Mouse (Mus musculus) MEL (cell line): ENCODE results near the gene Kcp. TPM values are rescaled to one million over a fixed set of nuclear protein-coding genes. Genes with fewer than 3 reads are reported as not detected.

Experiments
- DNase-seq: peaks from one replicate; pipeline ENCODE4 v3.0.0; 2011; ENCODE audit warnings: low read depth, low spot score
- H3K27ac ChIP-seq: 2 replicates; pipeline ENCODE4 v1.5.1; 2012; ENCODE audit warnings: low read depth, mild to moderate bottlenecking, control low read depth, low read length, moderate library complexity; ENCODE audit not compliant: control insufficient read depth
- H3K27me3 ChIP-seq, 2 experiments: fragments of 150-350 bp in 1 of 2; sonication (generic) in 1 of 2; 2 replicates each; pipeline ENCODE4 v1.6.1; 2012; ENCODE audit warnings: low read length in 2 of 2, mild to moderate bottlenecking in 2 of 2, improper control_type of control experiment in 1 of 2, moderate library complexity in 1 of 2; ENCODE audit not compliant: insufficient read depth in 2 of 2, control insufficient read depth in 1 of 2
- H3K36me3 ChIP-seq, 2 experiments: 2 replicates each; pipeline ENCODE4 v1.6.1; 2012 to 2014; ENCODE audit warnings: low read length in 2 of 2, improper control_type of control experiment in 1 of 2, inconsistent platforms in 1 of 2, mild to moderate bottlenecking in 1 of 2; ENCODE audit not compliant: insufficient read depth in 2 of 2, control insufficient read depth in 1 of 2
- H3K4me1 ChIP-seq, 2 experiments: fragments of 150-350 bp in 1 of 2; sonication (generic) in 1 of 2; 2 replicates each; pipeline ENCODE4 v1.6.1; 2012; ENCODE audit warnings: low read length in 2 of 2, improper control_type of control experiment in 1 of 2, mild to moderate bottlenecking in 1 of 2; ENCODE audit not compliant: insufficient read depth in 2 of 2, control insufficient read depth in 1 of 2
- H3K4me3 ChIP-seq, 2 experiments: fragments of 150-350 bp in 1 of 2; sonication (generic) in 1 of 2; 2 replicates each; pipeline ENCODE4 v1.5.1; 2012; ENCODE audit warnings: low read depth in 2 of 2, low read length in 2 of 2, mild to moderate bottlenecking in 2 of 2, moderate library complexity in 2 of 2, control low read depth in 1 of 2, improper control_type of control experiment in 1 of 2; ENCODE audit not compliant: control insufficient read depth in 1 of 2, insufficient read depth in 1 of 2
- H3K79me2 ChIP-seq: 2 replicates; pipeline ENCODE4 v1.6.1; 2012; ENCODE audit warnings: mild to moderate bottlenecking, low read length, moderate library complexity; ENCODE audit not compliant: control insufficient read depth, poor library complexity, insufficient read depth
- H3K9ac ChIP-seq: 2 replicates; pipeline ENCODE4 v1.6.1; 2012; ENCODE audit warnings: low read depth, mild to moderate bottlenecking, control low read depth, low read length, moderate library complexity; ENCODE audit not compliant: control insufficient read depth, poor library complexity, severe bottlenecking
- H3K9me3 ChIP-seq: fragments of 150-350 bp; sonication (generic); replicated peaks from 2 replicates; pipeline ENCODE4 v1.6.1; 2012; ENCODE audit warnings: mild to moderate bottlenecking, low read length, improper control_type of control experiment, moderate library complexity; ENCODE audit not compliant: insufficient read depth
- CTCF ChIP-seq, 3 experiments: IDR thresholded peaks in 2 of 3; conservative IDR thresholded peaks in 1 of 3; 2 replicates each; pipeline ENCODE4 v1.5.1; 2011 to 2012; ENCODE audit warnings: low read length in 3 of 3, low read depth in 2 of 3, mild to moderate bottlenecking in 2 of 3, improper control_type of control experiment in 1 of 3, inconsistent platforms in 1 of 3, mixed read lengths in 1 of 3, moderate library complexity in 1 of 3; ENCODE audit not compliant: control insufficient read depth in 1 of 3, insufficient read depth in 1 of 3, poor library complexity in 1 of 3, severe bottlenecking in 1 of 3
- ELF1 ChIP-seq: IDR thresholded peaks from 2 replicates; pipeline ENCODE4 v1.6.1; 2014; ENCODE audit warnings: low read depth, mild to moderate bottlenecking, inconsistent platforms, low read length, improper control_type of control experiment, moderate library complexity
- ETS1 ChIP-seq: IDR thresholded peaks from 2 replicates; pipeline ENCODE4 v1.6.1; 2012; ENCODE audit warnings: low read depth, mild to moderate bottlenecking, inconsistent platforms, low read length, improper control_type of control experiment, moderate library complexity
- GABPA ChIP-seq: IDR thresholded peaks from 2 replicates; pipeline ENCODE4 v1.6.1; 2012; ENCODE audit warnings: low read depth, mild to moderate bottlenecking, inconsistent platforms, low read length, improper control_type of control experiment, moderate library complexity
- KAT2A ChIP-seq: conservative IDR thresholded peaks from 2 replicates; pipeline ENCODE4 v1.6.1; 2012; ENCODE audit warnings: low read depth, low read length, improper control_type of control experiment, inconsistent platforms
- MEF2A ChIP-seq: IDR thresholded peaks from 2 replicates; pipeline ENCODE4 v1.6.1; 2014; ENCODE audit warnings: low read depth, mild to moderate bottlenecking, inconsistent platforms, low read length, improper control_type of control experiment; ENCODE audit not compliant: poor library complexity, insufficient replicate concordance, severe bottlenecking; ENCODE audit errors: extremely low read depth
- MXI1 ChIP-seq: IDR thresholded peaks from 2 replicates; pipeline ENCODE4 v1.6.1; 2011; ENCODE audit warnings: mild to moderate bottlenecking, low read depth, low read length, improper control_type of control experiment
- MYC ChIP-seq: IDR thresholded peaks from 2 replicates; pipeline ENCODE4 v1.6.1; 2011; ENCODE audit warnings: low read depth, mild to moderate bottlenecking, low read length, improper control_type of control experiment, moderate library complexity
- NRF1 ChIP-seq: IDR thresholded peaks from 2 replicates; pipeline ENCODE4 v1.6.1; 2014; ENCODE audit warnings: low read depth, mild to moderate bottlenecking, inconsistent platforms, low read length, improper control_type of control experiment, moderate library complexity; ENCODE audit not compliant: poor library complexity, insufficient read depth, severe bottlenecking
- POLR2A ChIP-seq, 2 experiments: IDR thresholded peaks; 2 replicates each; pipeline ENCODE4 v1.6.1; 2011 to 2012; ENCODE audit warnings: low read length in 2 of 2, mild to moderate bottlenecking in 2 of 2, control low read depth in 1 of 2, improper control_type of control experiment in 1 of 2, low read depth in 1 of 2, moderate library complexity in 1 of 2; ENCODE audit not compliant: control insufficient read depth in 1 of 2, insufficient read depth in 1 of 2, poor library complexity in 1 of 2
- RAD21 ChIP-seq: IDR thresholded peaks from 2 replicates; pipeline ENCODE4 v1.6.1; 2011; ENCODE audit warnings: mild to moderate bottlenecking, low read depth, low read length, improper control_type of control experiment
- RCOR1 ChIP-seq: IDR thresholded peaks from 2 replicates; pipeline ENCODE4 v1.6.1; 2012; ENCODE audit warnings: low read depth, mild to moderate bottlenecking, inconsistent platforms, low read length, improper control_type of control experiment
- SIN3A ChIP-seq: IDR thresholded peaks from 2 replicates; pipeline ENCODE4 v1.6.1; 2012; ENCODE audit warnings: low read length, improper control_type of control experiment, inconsistent platforms
- TBP ChIP-seq: IDR thresholded peaks from 2 replicates; pipeline ENCODE4 v1.8.0; 2011; ENCODE audit warnings: low read depth, low read length, improper control_type of control experiment
- USF2 ChIP-seq, 2 experiments: IDR thresholded peaks; 2 replicates each; pipeline ENCODE4 v1.6.1; 2011 to 2012; ENCODE audit warnings: improper control_type of control experiment in 2 of 2, low read length in 2 of 2, borderline replicate concordance in 1 of 2, inconsistent platforms in 1 of 2, low read depth in 1 of 2, mild to moderate bottlenecking in 1 of 2; ENCODE audit not compliant: insufficient read depth in 1 of 2
- ZMIZ1 ChIP-seq: IDR thresholded peaks from 2 replicates; pipeline ENCODE4 v1.6.1; 2012; ENCODE audit warnings: low read depth, mild to moderate bottlenecking, inconsistent platforms, low read length, improper control_type of control experiment, moderate library complexity
- polyA plus RNA-seq, 2 experiments: library from polyadenylated mRNA; stranded (reverse) in 1 of 2; unstranded in 1 of 2; fragments of >175 nt in 1 of 2; fragments of >200 nt in 1 of 2; gene quantifications; 2 replicates each; pipeline versions ENCODE4 v1.2.1 to v1.2.4; 2012; ENCODE audit warnings: low replicate concordance in 2 of 2, low read depth in 1 of 2; ENCODE audit not compliant: insufficient read length in 2 of 2, insufficient read depth in 1 of 2, missing spikeins in 1 of 2
- total RNA-seq: library from RNA; depleted of rRNA; stranded (reverse); fragments of 300-350 nt; gene quantifications from 2 replicates; pipeline ENCODE4 v1.2.3, GENCODE M21; 2012

Kcp gene
- total and polyA plus RNA-seq, 3 experiments = 1.3 to 6.9 TPM; not detected in 1

DNA sequence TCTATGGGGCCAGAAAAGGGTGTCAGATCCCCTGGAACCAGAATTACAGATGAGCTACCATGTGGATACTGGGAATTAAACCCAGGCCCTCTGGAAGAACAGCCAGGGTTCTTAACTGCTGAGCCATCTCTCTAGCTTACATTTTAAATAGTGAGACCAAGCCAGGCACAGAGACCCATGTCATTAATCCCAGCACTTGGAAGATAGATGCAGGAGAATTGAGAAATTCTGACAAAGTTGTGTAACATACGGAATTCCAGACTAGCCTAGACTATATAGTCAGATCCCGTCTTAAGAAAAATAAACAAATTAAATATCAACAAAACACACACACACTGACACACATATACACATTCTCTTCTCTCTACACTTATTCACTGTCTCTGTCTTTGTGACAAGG is 44.8 kb upstream of the Kcp start:
- H3K9ac ChIP-seq = no peak overlapping the region
- no peaks in the 10 kb centered on the region for H3K27me3 ChIP-seq
- DNase-seq = no peak
- no peak overlapping the region for H3K27ac ChIP-seq
- H3K4me1 ChIP-seq = no peaks in the 10 kb centered on the region
- H3K79me2 ChIP-seq = no peaks in the 10 kb centered on the region
- peaks cover 0 to 28% of the 10 kb centered on the region in 2 experiments; a peak in 2 of 4 replicates for H3K36me3 ChIP-seq
- no peaks in the 10 kb centered on the region for H3K9me3 ChIP-seq
- H3K4me3 ChIP-seq = no peak overlapping the region
- TF ChIP-seq NRF1 (no peak), RCOR1 (no peak), POLR2A (IDR thresholded peaks at IDR 0.05; ENCODE audit: control insufficient read depth in 1 of 2, insufficient read depth in 1 of 2, low read depth in 1 of 2, low read length in 2 of 2, poor library complexity in 1 of 2) (no peak), GABPA (no peak), TBP (no peak), ELF1 (no peak), USF2 (IDR thresholded peaks at IDR 0.05; ENCODE audit: borderline replicate concordance in 1 of 2, insufficient read depth in 1 of 2, low read depth in 1 of 2, low read length in 2 of 2) (no peak), CTCF (IDR thresholded peaks at IDR 0.05 in 2 of 3, conservative IDR thresholded peaks at IDR 0.05 in 1 of 3; ENCODE audit: control insufficient read depth in 1 of 3, insufficient read depth in 1 of 3, low read depth in 2 of 3, low read length in 3 of 3, poor library complexity in 1 of 3, severe bottlenecking in 1 of 3) (no peak), SIN3A (no peak), RAD21 (no peak), MXI1 (no peak), ZMIZ1 (no peak), MYC (no peak), KAT2A (no peak), ETS1 (no peak)
- TF ChIP-seq, all 39 proteins: peak for 0

DNA sequence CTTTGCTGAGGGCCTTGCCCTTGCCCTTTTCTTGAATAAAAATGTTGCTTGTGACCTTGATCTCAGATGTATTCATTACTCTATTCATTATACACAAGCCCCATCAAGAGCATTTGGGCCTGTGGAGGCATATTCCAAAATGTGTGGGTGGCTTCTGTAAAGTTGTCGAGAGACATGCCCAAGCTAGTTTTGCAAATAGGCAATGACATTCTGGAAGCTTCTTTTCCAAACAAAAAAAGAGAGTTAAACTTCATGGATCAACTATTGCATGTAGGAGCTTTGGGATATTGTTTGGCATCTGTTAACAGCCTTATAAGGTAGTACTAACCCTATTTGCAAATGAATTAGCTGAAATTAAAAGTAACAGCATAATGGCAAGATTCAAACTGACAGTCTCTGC is 40.3 kb upstream of the Kcp start:
- no peaks in the 10 kb centered on the region for H3K4me1 ChIP-seq
- H3K9ac ChIP-seq = no peak overlapping the region
- H3K79me2 ChIP-seq = no peaks in the 10 kb centered on the region
- no peak for DNase-seq
- no peaks in the 10 kb centered on the region for H3K9me3 ChIP-seq
- H3K4me3 ChIP-seq = no peak overlapping the region
- no peak for TF ChIP-seq MEF2A
- no peak overlapping the region for H3K27ac ChIP-seq
- no peaks in the 10 kb centered on the region for H3K27me3 ChIP-seq
- peaks cover 0 to 27% of the 10 kb centered on the region in 2 experiments; a peak in 2 of 4 replicates for H3K36me3 ChIP-seq
